Mouse (Mus musculus): ENCODE results near the gene Abca1. TPM values are rescaled to one million over a fixed set of nuclear protein-coding genes. Genes with fewer than 3 reads are reported as not detected.

The Abca1 gene
- polyA plus RNA-seq, 1 experiment from 2014 or later = 16.9 TPM

- Histone ChIP-seq H3K4me3 (replicated peaks; ENCODE audit: low read depth, low read length) (no peak overlapping the region), H3K36me3 (ENCODE audit: control insufficient read depth, insufficient read depth, low read length) (no peaks in the 10 kb centered on the region), H3K9ac (replicated peaks; ENCODE audit: low read length) (no peak overlapping the region), H3K9me3 (ENCODE audit: control insufficient read depth, low read length) (no peaks in the 10 kb centered on the region), H3K27me3 (ENCODE audit: control insufficient read depth, insufficient read depth, low read length) (no peaks in the 10 kb centered on the region), H3K4me2 (ENCODE audit: low read length) (no peak overlapping the region), H3K27ac (replicated peaks; ENCODE audit: low read depth, low read length) (no peak overlapping the region), H3K4me1 (ENCODE audit: control insufficient read depth, insufficient read depth, low read length) (no peaks in the 10 kb centered on the region)
- no peak for DNase-seq
- ATAC-seq (ENCODE audit: low FRiP score, low TSS enrichment) = no peak
- 93% methylated on average over 4 of the region's 4 CpGs for WGBS
Measured at GRCm38 (mm10) chr4:53186141-53186540, 26.4 kb upstream of the Abca1 start.

GRCm38 (mm10) chr4:53181479-53181878, 21.8 kb upstream of the Abca1 start:
- WGBS = 83% methylated on average over 6 of the region's 6 CpGs
- H3K36me3 ChIP-seq (ENCODE audit: control insufficient read depth, insufficient read depth, low read length) = no peaks in the 10 kb centered on the region
- no peak for ATAC-seq (ENCODE audit: low FRiP score, low TSS enrichment)

GRCm38 (mm10) chr4:53179308-53179820, 19.7 kb upstream of the Abca1 start:
- Histone ChIP-seq H3K4me1 (ENCODE audit: control insufficient read depth, insufficient read depth, low read length) (no peaks in the 10 kb centered on the region), H3K9ac (replicated peaks; ENCODE audit: low read length) (no peak overlapping the region), H3K27me3 (ENCODE audit: control insufficient read depth, insufficient read depth, low read length) (no peaks in the 10 kb centered on the region), H3K4me3 (replicated peaks; ENCODE audit: low read depth, low read length) (no peak overlapping the region), H3K4me2 (ENCODE audit: low read length) (no peak overlapping the region), H3K36me3 (ENCODE audit: control insufficient read depth, insufficient read depth, low read length) (no peaks in the 10 kb centered on the region), H3K9me3 (ENCODE audit: control insufficient read depth, low read length) (no peaks in the 10 kb centered on the region), H3K27ac (replicated peaks; ENCODE audit: low read depth, low read length) (no peak overlapping the region)
- DNase-seq (no peak), ATAC-seq (ENCODE audit: low FRiP score, low TSS enrichment) (no peak)
- 85% methylated on average over 10 of the region's 10 CpGs for WGBS

More at GRCm38 (mm10) chr4:53181479-53181878, 21.8 kb upstream of the Abca1 start:
- H3K27ac ChIP-seq (replicated peaks; ENCODE audit: low read depth, low read length) = no peak overlapping the region
- no peak overlapping the region for H3K9ac ChIP-seq (replicated peaks; ENCODE audit: low read length)
- no peaks in the 10 kb centered on the region for H3K27me3 ChIP-seq (ENCODE audit: control insufficient read depth, insufficient read depth, low read length)
- no peak overlapping the region for H3K4me3 ChIP-seq (replicated peaks; ENCODE audit: low read depth, low read length)
- DNase-seq = no peak
- no peak overlapping the region for H3K4me2 ChIP-seq (ENCODE audit: low read length)
- no peaks in the 10 kb centered on the region for H3K4me1 ChIP-seq (ENCODE audit: control insufficient read depth, insufficient read depth, low read length)
- no peaks in the 10 kb centered on the region for H3K9me3 ChIP-seq (ENCODE audit: control insufficient read depth, low read length)

GRCm38 (mm10) chr4:53178489-53178888, 18.8 kb upstream of the Abca1 start:
- Histone ChIP-seq H3K4me3 (replicated peaks; ENCODE audit: low read depth, low read length) (no peak overlapping the region), H3K27me3 (ENCODE audit: control insufficient read depth, insufficient read depth, low read length) (no peaks in the 10 kb centered on the region), H3K4me1 (ENCODE audit: control insufficient read depth, insufficient read depth, low read length) (no peaks in the 10 kb centered on the region), H3K9me3 (ENCODE audit: control insufficient read depth, low read length) (no peaks in the 10 kb centered on the region), H3K9ac (replicated peaks; ENCODE audit: low read length) (no peak overlapping the region), H3K27ac (replicated peaks; ENCODE audit: low read depth, low read length) (no peak overlapping the region), H3K36me3 (ENCODE audit: control insufficient read depth, insufficient read depth, low read length) (no peaks in the 10 kb centered on the region), H3K4me2 (ENCODE audit: low read length) (no peak overlapping the region)
- DNase-seq (no peak), ATAC-seq (ENCODE audit: low FRiP score, low TSS enrichment) (no peak)
- 91% methylated on average over 7 of the region's 7 CpGs for WGBS

GRCm38 (mm10) chr4:53177696-53178095, 18.0 kb upstream of the Abca1 start:
- no peaks in the 10 kb centered on the region for H3K36me3 ChIP-seq (ENCODE audit: control insufficient read depth, insufficient read depth, low read length)
- H3K27ac ChIP-seq (replicated peaks; ENCODE audit: low read depth, low read length) = no peak overlapping the region
- no peaks in the 10 kb centered on the region for H3K4me1 ChIP-seq (ENCODE audit: control insufficient read depth, insufficient read depth, low read length)
- no peaks in the 10 kb centered on the region for H3K27me3 ChIP-seq (ENCODE audit: control insufficient read depth, insufficient read depth, low read length)
- WGBS = 83% methylated on average over 8 of the region's 8 CpGs
- no peak overlapping the region for H3K4me2 ChIP-seq (ENCODE audit: low read length)
- H3K4me3 ChIP-seq (replicated peaks; ENCODE audit: low read depth, low read length) = no peak overlapping the region
- DNase-seq (no peak), ATAC-seq (ENCODE audit: low FRiP score, low TSS enrichment) (no peak)
- no peak overlapping the region for H3K9ac ChIP-seq (replicated peaks; ENCODE audit: low read length)
- no peaks in the 10 kb centered on the region for H3K9me3 ChIP-seq (ENCODE audit: control insufficient read depth, low read length)

GRCm38 (mm10) chr4:53174906-53175305, 15.2 kb upstream of the Abca1 start:
- DNase-seq = no peak
- ATAC-seq (ENCODE audit: low FRiP score, low TSS enrichment) = no peak
- no peak overlapping the region for H3K4me2 ChIP-seq (ENCODE audit: low read length)
- no peak overlapping the region for H3K9ac ChIP-seq (replicated peaks; ENCODE audit: low read length)
- no peaks in the 10 kb centered on the region for H3K36me3 ChIP-seq (ENCODE audit: control insufficient read depth, insufficient read depth, low read length)
- no peak overlapping the region for H3K27ac ChIP-seq (replicated peaks; ENCODE audit: low read depth, low read length)
- H3K27me3 ChIP-seq (ENCODE audit: control insufficient read depth, insufficient read depth, low read length) = no peaks in the 10 kb centered on the region
- 91% methylated on average over 7 of the region's 7 CpGs for WGBS
- H3K9me3 ChIP-seq (ENCODE audit: control insufficient read depth, low read length) = no peaks in the 10 kb centered on the region
- no peak overlapping the region for H3K4me3 ChIP-seq (replicated peaks; ENCODE audit: low read depth, low read length)
- H3K4me1 ChIP-seq (ENCODE audit: control insufficient read depth, insufficient read depth, low read length) = no peaks in the 10 kb centered on the region

- DNase-seq (no peak), ATAC-seq (ENCODE audit: low FRiP score, low TSS enrichment) (no peak)
- 75% methylated on average over 2 of the region's 2 CpGs for WGBS
- Histone ChIP-seq H3K36me3 (ENCODE audit: control insufficient read depth, insufficient read depth, low read length) (no peaks in the 10 kb centered on the region), H3K27me3 (ENCODE audit: control insufficient read depth, insufficient read depth, low read length) (no peaks in the 10 kb centered on the region), H3K4me2 (ENCODE audit: low read length) (no peak overlapping the region), H3K4me1 (ENCODE audit: control insufficient read depth, insufficient read depth, low read length) (no peaks in the 10 kb centered on the region), H3K27ac (replicated peaks; ENCODE audit: low read depth, low read length) (no peak overlapping the region), H3K9me3 (ENCODE audit: control insufficient read depth, low read length) (no peaks in the 10 kb centered on the region), H3K4me3 (replicated peaks; ENCODE audit: low read depth, low read length) (no peak overlapping the region), H3K9ac (replicated peaks; ENCODE audit: low read length) (no peak overlapping the region)
Measured at GRCm38 (mm10) chr4:53170403-53170802, 10.7 kb upstream of the Abca1 start.

GRCm38 (mm10) chr4:53165231-53165630, 5.5 kb upstream of the Abca1 start:
- WGBS = 89% methylated on average over 13 of the region's 25 CpGs
- Histone ChIP-seq H3K4me3 (replicated peaks; ENCODE audit: low read depth, low read length) (no peak overlapping the region), H3K4me1 (ENCODE audit: control insufficient read depth, insufficient read depth, low read length) (no peaks in the 10 kb centered on the region), H3K27ac (replicated peaks; ENCODE audit: low read depth, low read length) (no peak overlapping the region), H3K27me3 (ENCODE audit: control insufficient read depth, insufficient read depth, low read length) (0 out of 2 replicates have a peak, but pooled peaks cover 4% of the 10 kb centered on the region), H3K4me2 (ENCODE audit: low read length) (no peak overlapping the region), H3K36me3 (ENCODE audit: control insufficient read depth, insufficient read depth, low read length) (no peaks in the 10 kb centered on the region), H3K9me3 (ENCODE audit: control insufficient read depth, low read length) (no peaks in the 10 kb centered on the region), H3K9ac (replicated peaks; ENCODE audit: low read length) (no peak overlapping the region)
- no peak for DNase-seq
- ATAC-seq (ENCODE audit: low FRiP score, low TSS enrichment) = no peak

GRCm38 (mm10) chr4:53159176-53159575, 519 bp downstream of the Abca1 start:
- DNase-seq (peak; percentile 57), ATAC-seq (ENCODE audit: low FRiP score, low TSS enrichment) (peak; percentile 25; the same call in 1 of the 2 replicates)
- Histone ChIP-seq H3K4me2 (ENCODE audit: low read length) (peak overlapping the region; percentile 96), H3K9ac (replicated peaks; ENCODE audit: low read length) (peak overlapping the region; percentile 49), H3K36me3 (ENCODE audit: control insufficient read depth, insufficient read depth, low read length) (no peaks in the 10 kb centered on the region), H3K4me1 (ENCODE audit: control insufficient read depth, insufficient read depth, low read length) (peaks cover 11% of the 10 kb centered on the region), H3K9me3 (ENCODE audit: control insufficient read depth, low read length) (no peaks in the 10 kb centered on the region), H3K27ac (replicated peaks; ENCODE audit: low read depth, low read length) (peak overlapping the region; percentile 55; the same call in 1 of the 2 replicates), H3K4me3 (replicated peaks; ENCODE audit: low read depth, low read length) (peak overlapping the region; percentile 55), H3K27me3 (ENCODE audit: control insufficient read depth, insufficient read depth, low read length) (peaks cover 8% of the 10 kb centered on the region; the same call in 1 of the 2 replicates)
- 0% methylated on average over 20 of the region's 20 CpGs for WGBS
